Mouse (Mus musculus): ENCODE measurements at regions not wholly inside any gene's neighbourhood (a gene's known extent, or its start where the extent isn't known, plus 50 kb on each side); places are given as distances from the start of the nearest gene placed in this dataset.
A peak's percentile ranks its signal among the peaks of the same experiment; 100 is the strongest.
"Not testable (repeated sequence)": the region's sequence is repeated elsewhere in the genome, so short reads cannot be mapped to it uniquely, and the experiment has no call there.

DNA sequence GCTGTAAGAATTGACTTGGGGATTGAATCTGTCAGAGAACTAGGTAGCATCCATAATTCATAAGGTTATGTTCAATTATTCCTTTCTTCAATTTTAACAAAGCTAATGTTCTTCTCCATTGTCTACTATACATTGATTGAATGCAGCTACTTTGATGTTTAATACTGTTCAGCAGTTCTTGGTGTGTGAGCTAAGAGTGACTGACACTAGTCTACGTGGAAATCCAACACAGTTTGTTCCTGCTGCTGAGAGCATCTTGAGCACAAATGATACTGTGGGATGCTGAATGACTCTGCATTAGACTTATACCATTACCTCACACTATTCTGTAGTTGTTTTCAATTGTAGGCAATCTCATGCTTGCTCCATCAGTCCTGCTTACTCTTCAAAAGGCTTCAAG is 249.4 kb upstream of the Akr1e1 start:
- no peaks in the 10 kb centered on the region for H3K27me3 ChIP-seq (replicated peaks)
- ATAC-seq (replicated peaks), result no peak; the same call in 1 of the 2 replicates
- no peak overlapping the region for H3K27ac ChIP-seq
- no peak overlapping the region for H3K9ac ChIP-seq
- no peak overlapping the region for H3K4me3 ChIP-seq
- 32% methylated on average over 1 of the region's 1 CpGs for WGBS
- H3K4me1 ChIP-seq, result no peaks in the 10 kb centered on the region
- no peaks in the 10 kb centered on the region for H3K9me3 ChIP-seq
- no peaks in the 10 kb centered on the region for H3K36me3 ChIP-seq (replicated peaks)
- H3K4me2 ChIP-seq, result no peak overlapping the region

DNA sequence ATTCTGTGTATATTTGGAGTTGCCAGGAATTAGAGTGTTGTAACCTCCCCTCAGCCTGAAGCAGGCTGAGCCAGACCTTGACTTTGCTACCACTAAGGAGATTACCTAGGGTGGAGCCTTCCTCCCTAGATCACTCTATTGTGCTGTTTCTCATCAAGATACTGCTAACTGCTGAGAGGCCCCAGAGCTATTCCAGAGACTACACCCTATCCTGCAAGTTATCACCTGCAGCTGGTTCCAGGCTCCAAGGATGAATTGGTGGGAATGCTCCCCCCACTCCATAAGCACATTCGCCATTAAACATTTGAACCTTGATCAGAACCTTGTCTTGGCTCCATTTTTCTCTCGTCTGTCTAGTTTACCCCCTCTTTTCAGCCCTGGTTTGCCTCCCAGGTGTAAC is 230.5 kb upstream of the Akr1e1 start:
- not testable (repeated sequence) for H3K4me2 ChIP-seq; H3K4me1 ChIP-seq; H3K27me3 ChIP-seq (replicated peaks); H3K9me3 ChIP-seq; H3K4me3 ChIP-seq; ATAC-seq (replicated peaks); H3K9ac ChIP-seq; H3K36me3 ChIP-seq (replicated peaks); H3K27ac ChIP-seq
- WGBS, result 96% methylated on average over 2 of the region's 2 CpGs

DNA sequence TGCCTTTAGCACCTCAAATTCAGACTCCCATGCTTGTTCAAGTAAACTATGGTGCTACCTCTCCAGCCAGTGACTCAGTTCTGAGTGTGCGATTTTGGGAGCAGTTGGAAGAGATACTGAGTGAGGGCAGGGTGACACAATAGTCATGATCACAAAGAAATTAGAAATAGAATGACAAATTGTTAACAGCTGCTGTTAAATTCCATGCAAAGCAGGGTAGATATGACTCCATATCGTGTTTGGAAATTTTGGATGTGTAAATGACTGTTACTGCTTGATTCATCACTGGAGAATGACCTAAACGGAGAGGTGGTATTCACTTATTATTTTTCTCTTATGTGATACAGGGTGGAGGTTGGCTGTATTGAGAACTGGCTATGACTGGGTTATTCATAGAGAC is 217.8 kb upstream of the Akr1e1 start:
- Histone ChIP-seq H3K4me2 (no peak overlapping the region), H3K9ac (no peak overlapping the region), H3K36me3 (replicated peaks) (no peaks in the 10 kb centered on the region), H3K4me1 (no peaks in the 10 kb centered on the region), H3K9me3 (no peaks in the 10 kb centered on the region), H3K4me3 (no peak overlapping the region), H3K27me3 (replicated peaks) (no peaks in the 10 kb centered on the region), H3K27ac (no peak overlapping the region)
- no peak for ATAC-seq (replicated peaks)
- 88% methylated on average over 3 of the region's 3 CpGs for WGBS

DNA sequence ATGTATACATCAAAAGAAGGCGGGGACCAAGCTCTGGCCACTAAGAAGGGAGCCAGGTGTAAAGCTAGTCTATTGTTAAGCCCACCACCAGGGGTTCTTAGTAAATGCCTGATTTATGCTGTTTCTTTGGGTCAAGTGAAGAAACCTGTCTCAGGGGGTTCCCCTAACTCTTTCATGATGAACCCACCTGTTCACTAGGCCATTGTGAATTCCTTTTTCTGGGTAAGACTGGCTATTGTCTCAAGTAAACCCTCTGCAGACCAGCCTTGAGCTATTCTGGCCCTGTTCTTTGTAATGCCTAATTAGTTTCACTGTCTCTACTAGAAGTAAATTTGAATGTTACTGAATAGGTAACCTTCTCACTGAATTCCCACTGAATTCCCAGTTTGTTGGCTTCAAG is 216.8 kb upstream of the Akr1e1 start:
- 88% methylated on average over 1 of the region's 1 CpGs for WGBS
- H3K27me3 ChIP-seq (replicated peaks); H3K9me3 ChIP-seq; H3K4me1 ChIP-seq; H3K36me3 ChIP-seq (replicated peaks); ATAC-seq (replicated peaks); H3K9ac ChIP-seq; H3K4me3 ChIP-seq; H3K4me2 ChIP-seq; H3K27ac ChIP-seq: not testable (repeated sequence)

DNA sequence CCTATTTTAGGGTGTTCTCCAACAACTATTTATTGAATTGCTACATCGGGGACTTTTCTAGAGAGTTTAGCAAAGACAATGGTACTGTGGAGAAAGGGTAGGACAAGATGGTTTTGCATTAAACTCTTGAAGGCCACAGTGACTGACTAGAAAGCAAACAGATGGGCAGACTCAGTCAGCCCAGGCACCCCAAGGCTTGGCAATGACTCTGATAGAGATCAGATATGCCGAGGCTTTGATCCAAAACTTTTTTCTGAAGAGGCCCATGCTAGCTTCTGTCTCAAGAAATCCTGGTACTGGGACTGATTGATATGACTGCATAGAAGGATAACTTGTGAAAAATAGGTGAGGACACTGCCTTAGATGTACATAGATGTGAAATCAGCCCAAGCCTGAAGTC is 197.9 kb upstream of the Akr1e1 start:
- no peak for ATAC-seq (replicated peaks)
- WGBS, result 94% methylated on average over 2 of the region's 2 CpGs

DNA sequence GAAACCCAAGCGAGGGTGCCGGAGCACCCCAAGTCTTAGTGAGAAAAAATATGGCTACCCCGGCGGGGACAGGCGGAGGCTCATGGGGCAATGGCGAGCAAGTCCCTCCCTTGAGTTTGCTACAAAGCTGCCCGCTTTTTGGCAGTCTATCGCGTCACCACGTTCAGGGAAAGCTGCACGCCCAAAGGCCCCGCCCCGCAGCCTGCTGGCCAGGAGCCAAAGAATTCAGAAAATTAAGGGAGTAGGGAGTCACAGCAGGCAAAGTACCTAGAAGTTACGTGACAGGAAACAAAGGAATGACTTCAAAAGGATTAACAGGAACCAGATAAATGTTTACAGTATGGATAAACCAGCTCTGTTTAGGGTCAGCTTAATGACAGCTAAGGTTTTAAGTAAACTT is 191.7 kb upstream of the Akr1e1 start:
- 89% methylated on average over 14 of the region's 14 CpGs for WGBS
- Histone ChIP-seq H3K9ac (no peak overlapping the region), H3K4me2 (no peak overlapping the region), H3K36me3 (replicated peaks) (no peaks in the 10 kb centered on the region), H3K27ac (no peak overlapping the region), H3K4me1 (no peaks in the 10 kb centered on the region), H3K9me3 (no peaks in the 10 kb centered on the region), H3K27me3 (replicated peaks) (no peaks in the 10 kb centered on the region), H3K4me3 (no peak overlapping the region)
- no peak for ATAC-seq (replicated peaks)

More for the DNA sequence above, 197.9 kb upstream of the Akr1e1 start:
- no peak overlapping the region for H3K4me3 ChIP-seq
- no peaks in the 10 kb centered on the region for H3K27me3 ChIP-seq (replicated peaks)
- H3K36me3 ChIP-seq (replicated peaks), result no peaks in the 10 kb centered on the region
- no peaks in the 10 kb centered on the region for H3K4me1 ChIP-seq
- no peak overlapping the region for H3K4me2 ChIP-seq
- no peak overlapping the region for H3K27ac ChIP-seq
- H3K9me3 ChIP-seq, result no peaks in the 10 kb centered on the region
- H3K9ac ChIP-seq, result no peak overlapping the region

DNA sequence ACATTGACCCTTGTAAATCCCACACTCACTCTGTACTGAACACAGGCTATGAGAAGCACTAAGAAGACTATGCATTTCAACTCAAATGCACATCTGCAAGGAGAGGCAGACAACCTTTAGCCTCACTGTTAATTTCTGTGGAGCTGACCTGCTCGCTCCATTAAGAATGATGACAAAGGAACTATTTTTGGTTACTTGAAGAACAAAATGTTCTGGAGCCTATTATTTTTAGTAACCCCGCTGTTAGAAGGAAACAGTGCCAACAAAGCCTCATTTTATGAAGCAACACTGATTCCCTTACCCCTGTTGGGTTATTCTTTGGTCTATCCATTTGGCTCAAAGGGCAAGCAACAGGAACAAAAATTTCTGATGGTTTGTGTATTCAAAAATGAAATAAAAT is 182.2 kb upstream of the Akr1e1 start:
- 76% methylated on average over 2 of the region's 2 CpGs for WGBS
- H3K36me3 ChIP-seq (replicated peaks), result no peaks in the 10 kb centered on the region
- no peaks in the 10 kb centered on the region for H3K9me3 ChIP-seq
- H3K27ac ChIP-seq, result no peak overlapping the region
- no peak overlapping the region for H3K9ac ChIP-seq
- no peak overlapping the region for H3K4me3 ChIP-seq
- no peak overlapping the region for H3K4me2 ChIP-seq
- ATAC-seq (replicated peaks), result no peak
- H3K4me1 ChIP-seq, result no peaks in the 10 kb centered on the region
- no peaks in the 10 kb centered on the region for H3K27me3 ChIP-seq (replicated peaks)

DNA sequence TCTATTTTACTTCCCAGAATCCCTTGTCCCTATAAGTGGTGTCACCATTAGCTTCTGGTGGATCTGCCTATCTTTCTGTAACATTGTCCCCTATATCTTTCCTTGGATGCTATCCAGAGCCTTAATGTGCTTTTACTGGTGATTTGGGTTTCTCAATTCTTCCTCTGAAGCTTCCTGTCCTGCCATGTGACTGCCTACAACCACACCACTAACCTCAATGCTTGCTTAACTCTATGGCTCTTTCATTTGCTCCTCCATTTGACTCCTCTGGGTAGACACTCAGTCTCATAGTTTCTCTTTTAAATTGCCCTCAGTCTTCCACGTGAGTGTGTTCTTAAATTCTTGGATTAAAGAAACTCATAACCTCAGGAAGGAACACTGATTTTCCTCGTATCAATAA is 181.4 kb upstream of the Akr1e1 start:
- no peak overlapping the region for H3K27ac ChIP-seq
- no peak overlapping the region for H3K4me3 ChIP-seq
- H3K4me2 ChIP-seq, result no peak overlapping the region
- H3K36me3 ChIP-seq (replicated peaks), result no peaks in the 10 kb centered on the region
- 81% methylated on average over 2 of the region's 2 CpGs for WGBS
- H3K9me3 ChIP-seq, result no peaks in the 10 kb centered on the region
- H3K27me3 ChIP-seq (replicated peaks), result no peaks in the 10 kb centered on the region
- H3K9ac ChIP-seq, result no peak overlapping the region
- ATAC-seq (replicated peaks), result no peak
- no peaks in the 10 kb centered on the region for H3K4me1 ChIP-seq

DNA sequence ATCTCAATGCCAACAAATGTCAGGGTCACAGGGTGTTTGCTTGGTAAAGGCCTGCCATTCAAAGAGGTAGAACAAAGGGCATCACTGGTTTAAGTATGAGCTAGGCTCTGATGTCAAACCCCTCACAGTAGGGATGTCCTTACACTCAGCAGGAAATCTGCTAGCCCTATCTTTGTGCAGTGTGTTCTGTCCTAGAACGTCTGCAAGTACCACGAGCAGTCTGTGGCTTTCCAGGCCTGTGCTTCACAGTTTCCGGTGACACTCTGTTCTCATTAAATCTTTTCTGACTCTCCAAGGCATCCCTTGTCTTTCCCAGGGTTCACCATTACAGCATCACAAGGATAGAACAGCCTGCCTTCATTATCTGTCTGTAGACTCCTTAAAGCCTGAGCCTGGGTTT is 174.3 kb upstream of the Akr1e1 start:
- Histone ChIP-seq H3K36me3 (replicated peaks) (no peaks in the 10 kb centered on the region), H3K9me3 (no peaks in the 10 kb centered on the region), H3K27me3 (replicated peaks) (no peaks in the 10 kb centered on the region), H3K4me3 (no peak overlapping the region), H3K27ac (no peak overlapping the region), H3K4me2 (no peak overlapping the region), H3K4me1 (no peaks in the 10 kb centered on the region), H3K9ac (no peak overlapping the region)
- WGBS, result 40% methylated on average over 3 of the region's 3 CpGs
- no peak for ATAC-seq (replicated peaks)

DNA sequence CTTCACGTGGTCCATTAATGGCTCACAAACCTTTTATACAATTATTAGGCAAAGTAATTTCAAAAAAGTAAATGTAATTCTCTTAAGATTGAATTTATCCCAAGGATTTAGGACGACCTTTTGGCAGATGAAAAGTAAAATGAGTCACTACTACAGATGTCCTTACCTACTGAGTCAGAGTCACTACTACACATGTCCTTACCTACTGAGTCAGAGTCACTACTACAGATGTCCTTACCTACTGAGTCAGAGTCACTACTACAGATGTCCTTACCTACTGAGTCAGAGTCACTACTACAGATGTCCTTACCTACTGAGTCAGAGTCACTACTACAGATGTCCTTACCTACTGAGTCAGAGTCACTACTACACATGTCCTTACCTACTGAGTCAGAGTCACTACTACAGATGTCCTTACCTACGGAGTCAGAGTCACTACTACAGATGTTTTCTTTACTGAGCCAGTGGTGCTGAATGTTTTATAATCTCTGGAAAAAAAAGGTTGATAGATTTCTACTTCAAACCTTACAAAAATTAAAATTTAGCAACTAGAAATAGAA is 169.4 kb upstream of the Akr1e1 start:
- 82% methylated on average over 3 of the region's 3 CpGs for WGBS

DNA sequence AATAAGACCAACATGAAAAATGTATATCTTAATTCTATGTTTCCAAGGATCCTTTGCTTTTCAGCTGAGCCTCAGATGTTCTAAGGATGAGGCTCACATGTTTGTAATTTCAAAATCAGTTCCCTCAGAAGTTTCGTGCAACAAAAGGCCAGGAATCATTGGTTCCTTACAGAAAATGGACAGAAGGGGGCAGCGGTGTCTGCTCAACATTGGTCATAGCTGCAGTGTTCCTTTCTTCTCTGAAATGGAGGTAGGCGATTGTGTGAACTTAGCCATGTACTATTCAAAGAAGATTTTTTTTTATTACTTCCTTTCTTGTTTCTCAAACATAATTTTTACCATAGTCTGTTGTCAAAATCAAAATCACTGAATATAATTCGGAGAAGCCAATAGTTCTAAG is 167.9 kb upstream of the Akr1e1 start:
- Histone ChIP-seq H3K36me3 (replicated peaks) (no peaks in the 10 kb centered on the region), H3K27me3 (replicated peaks) (no peaks in the 10 kb centered on the region), H3K9me3 (no peaks in the 10 kb centered on the region), H3K9ac (no peak overlapping the region), H3K4me1 (no peaks in the 10 kb centered on the region), H3K4me2 (no peak overlapping the region), H3K27ac (no peak overlapping the region), H3K4me3 (no peak overlapping the region)
- no peak for ATAC-seq (replicated peaks)
- WGBS, result 38% methylated on average over 4 of the region's 4 CpGs

More for the DNA sequence above, 169.4 kb upstream of the Akr1e1 start:
- H3K9ac ChIP-seq; ATAC-seq (replicated peaks); H3K36me3 ChIP-seq (replicated peaks); H3K4me1 ChIP-seq; H3K4me2 ChIP-seq; H3K9me3 ChIP-seq; H3K27ac ChIP-seq; H3K27me3 ChIP-seq (replicated peaks); H3K4me3 ChIP-seq: not testable (repeated sequence)

DNA sequence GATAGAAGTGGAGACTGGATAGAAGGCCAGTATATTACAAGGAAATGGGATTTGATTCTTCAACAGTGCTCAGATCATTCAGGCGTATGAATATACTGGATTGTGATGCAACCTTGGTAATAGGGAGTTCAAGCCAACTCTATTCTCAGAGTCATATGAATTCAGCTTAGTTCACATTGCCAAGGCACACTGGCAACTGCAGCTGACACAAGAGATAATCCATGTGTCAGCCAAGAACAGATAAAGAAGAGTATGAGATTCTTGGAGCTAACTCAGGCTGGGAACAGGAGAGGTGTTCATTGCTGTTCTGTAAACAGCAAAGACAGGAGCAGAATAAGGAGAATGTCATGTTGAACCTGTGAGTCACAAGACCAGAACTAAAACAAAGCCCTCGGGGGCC is 163.3 kb upstream of the Akr1e1 start:
- H3K9ac ChIP-seq, result no peak overlapping the region
- H3K27ac ChIP-seq, result no peak overlapping the region
- H3K27me3 ChIP-seq (replicated peaks), result no peaks in the 10 kb centered on the region
- ATAC-seq (replicated peaks), result no peak
- WGBS, result 95% methylated on average over 2 of the region's 2 CpGs
- H3K9me3 ChIP-seq, result no peaks in the 10 kb centered on the region
- H3K4me1 ChIP-seq, result no peaks in the 10 kb centered on the region
- no peak overlapping the region for H3K4me2 ChIP-seq
- H3K4me3 ChIP-seq, result no peak overlapping the region
- H3K36me3 ChIP-seq (replicated peaks), result no peaks in the 10 kb centered on the region

DNA sequence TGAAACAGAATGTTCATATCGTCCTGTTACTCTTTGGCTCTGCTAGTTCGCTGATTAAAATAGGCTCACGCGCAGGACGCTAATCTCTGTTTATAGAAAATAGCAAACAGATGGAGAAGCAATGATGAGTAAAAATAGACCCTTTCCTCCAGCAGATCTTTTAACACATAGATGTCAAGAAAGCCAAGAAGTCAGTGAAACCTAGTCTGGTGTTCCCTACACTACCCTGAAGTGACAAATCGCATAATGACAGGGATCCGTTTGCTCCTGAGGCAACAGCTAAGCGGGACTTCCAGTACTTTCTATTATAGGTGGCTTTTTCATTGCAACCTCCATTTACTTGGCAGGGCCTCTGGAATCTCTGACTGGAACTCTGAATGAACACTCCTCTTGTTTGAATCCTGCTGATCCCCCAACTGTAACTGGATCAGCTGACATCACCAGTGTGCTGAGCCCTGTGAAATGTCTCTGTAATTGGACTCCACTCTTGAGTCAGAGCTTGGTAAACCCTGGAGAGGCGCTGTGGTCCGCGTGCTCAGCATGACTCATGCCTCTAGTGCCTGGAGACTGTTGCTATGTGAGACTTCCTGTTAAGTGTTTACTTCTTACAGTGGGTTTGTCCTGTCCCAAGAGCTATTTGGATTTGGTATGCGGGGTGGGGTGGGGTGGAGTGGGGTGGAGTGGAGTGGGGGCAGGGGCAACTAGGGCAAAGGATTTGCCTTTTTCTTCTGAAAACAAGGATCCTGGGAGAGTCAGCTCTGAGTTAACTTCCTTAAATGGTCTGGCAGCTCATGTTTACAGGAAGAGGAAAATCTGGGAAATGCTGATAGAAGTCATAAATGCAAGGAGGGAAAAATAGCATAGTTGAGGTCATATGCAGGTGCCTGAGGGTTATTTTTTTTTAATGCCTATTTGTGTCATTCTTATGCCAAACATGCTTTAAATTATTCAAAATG is 162.4 kb upstream of the Akr1e1 start:
- Histone ChIP-seq H3K9me3 (no peaks in the 10 kb centered on the region), H3K36me3 (replicated peaks) (no peaks in the 10 kb centered on the region)

More for the DNA sequence above, 162.4 kb upstream of the Akr1e1 start:
- Histone ChIP-seq H3K4me1 (no peaks in the 10 kb centered on the region), H3K9ac (no peak overlapping the region), H3K27ac (no peak overlapping the region; the same call in 1 of the 2 replicates), H3K4me3 (no peak overlapping the region), H3K4me2 (no peak overlapping the region; the same call in 1 of the 2 replicates), H3K27me3 (replicated peaks) (no peaks in the 10 kb centered on the region)
- WGBS, result 46% methylated on average over 12 of the region's 12 CpGs
- ATAC-seq (replicated peaks), result peak; percentile 95
